Mouse (Mus musculus) heart, adult 2 months (tissue): ENCODE data around the gene Calm4. TPM values are rescaled to one million over a fixed set of nuclear protein-coding genes. Genes with fewer than 3 reads are reported as not detected.
"Not testable (repeated sequence)": the region's sequence is repeated elsewhere in the genome, so short reads cannot be mapped to it uniquely, and the experiment has no call there.

ENCODE experiments used
- DNase-seq, 2 experiments: peaks; one replicate each; pipeline ENCODE4 v3.0.0; 2021
- H3K27ac ChIP-seq: fragments of 200-600 bp; 2 replicates; pipeline ENCODE4 v1.8.1; 2022
- H3K27me3 ChIP-seq: fragments of 200-500 bp; 2 replicates; pipeline ENCODE4 v1.6.1; 2012; ENCODE audit warnings: mild to moderate bottlenecking, low read length, inconsistent platforms, mixed read lengths; ENCODE audit not compliant: control insufficient read depth, insufficient read depth
- H3K36me3 ChIP-seq: fragments of 200-500 bp; 2 replicates; pipeline ENCODE4 v1.6.1; 2012; ENCODE audit warnings: low read length, inconsistent platforms; ENCODE audit not compliant: control insufficient read depth, insufficient read depth
- H3K4me1 ChIP-seq: fragments of 200-500 bp; 2 replicates; pipeline ENCODE4 v1.6.1; 2011; ENCODE audit warnings: low read length; ENCODE audit not compliant: control insufficient read depth, insufficient read depth
- H3K4me3 ChIP-seq: fragments of 200-600 bp; 2 replicates; pipeline ENCODE4 v1.8.1; 2022
- H3K79me2 ChIP-seq: fragments of 200-500 bp; replicated peaks from 2 replicates; pipeline ENCODE4 v1.6.1; 2012; ENCODE audit warnings: mild to moderate bottlenecking, inconsistent platforms, low read length, moderate library complexity, mixed read lengths; ENCODE audit not compliant: control insufficient read depth, insufficient read depth
- H3K9ac ChIP-seq: fragments of 200-500 bp; 2 replicates; pipeline ENCODE4 v1.6.1; 2012; ENCODE audit warnings: low read depth, mild to moderate bottlenecking, control low read depth, inconsistent platforms, low read length, mixed read lengths
- CTCF ChIP-seq: fragments of 200-600 bp; IDR thresholded peaks from 2 replicates; pipeline ENCODE4 v1.8.1; 2022; ENCODE audit warnings: antibody characterized with exemption, mild to moderate bottlenecking, moderate library complexity
- EP300 ChIP-seq: fragments of 200-500 bp; IDR thresholded peaks from 2 replicates; pipeline ENCODE4 v1.6.1; 2011; ENCODE audit warnings: low read depth, low read length, control low read depth; ENCODE audit not compliant: insufficient read depth
- POLR2A ChIP-seq: fragments of 200-500 bp; IDR thresholded peaks from 2 replicates; pipeline ENCODE4 v1.6.1; 2011; ENCODE audit warnings: mild to moderate bottlenecking, low read depth, low read length, control low read depth; ENCODE audit not compliant: insufficient read depth
- WGBS: fragments of 180-500 bp; shearing (Covaris S2); methylation state at CpG from one replicate; pipeline ENCODE4 v1.1.7; 2018; 5-methylcytosine and 5-hydroxymethylcytosine counted together
- intact Hi-C: fragments of 180-260 bp; cut with DNase I; formaldehyde crosslinking; loops from one replicate; pipeline ENCODE4 v1.15.1; 2025
- polyA plus RNA-seq: library from polyadenylated mRNA; depleted of rRNA; stranded (reverse); fragments of >200 nt; gene quantifications from 2 replicates; pipeline ENCODE4 v1.2.3, GENCODE M21; 2012
- total RNA-seq, 2 experiments: library from RNA; stranded (reverse); gene quantifications; 2 replicates each; pipeline ENCODE4 v1.2.3; 2021

Gene Calm4
- total and polyA plus RNA-seq, 3 experiments = not detected

DNA sequence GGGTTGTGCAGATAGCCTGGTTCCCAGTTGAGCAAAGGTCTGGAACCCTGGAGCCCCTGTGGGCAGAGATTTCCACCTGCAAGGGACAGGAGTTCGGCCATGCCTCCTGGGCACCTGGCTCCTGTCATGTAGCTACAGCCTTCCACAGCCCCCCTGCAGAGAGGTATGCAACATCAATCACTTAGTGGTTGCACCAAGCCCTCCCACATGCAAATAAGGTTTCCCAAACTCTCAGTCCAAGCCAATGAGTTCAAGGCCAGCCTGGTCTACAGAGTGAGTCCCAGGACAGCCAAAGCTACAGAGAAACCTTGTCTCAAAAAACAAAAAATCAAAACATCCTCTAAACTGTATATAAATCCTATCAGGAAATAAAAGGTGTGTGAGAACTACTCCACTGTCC lies 12.8 kb downstream of the Calm4 start:
- intact Hi-C loops = no loop called here

DNA sequence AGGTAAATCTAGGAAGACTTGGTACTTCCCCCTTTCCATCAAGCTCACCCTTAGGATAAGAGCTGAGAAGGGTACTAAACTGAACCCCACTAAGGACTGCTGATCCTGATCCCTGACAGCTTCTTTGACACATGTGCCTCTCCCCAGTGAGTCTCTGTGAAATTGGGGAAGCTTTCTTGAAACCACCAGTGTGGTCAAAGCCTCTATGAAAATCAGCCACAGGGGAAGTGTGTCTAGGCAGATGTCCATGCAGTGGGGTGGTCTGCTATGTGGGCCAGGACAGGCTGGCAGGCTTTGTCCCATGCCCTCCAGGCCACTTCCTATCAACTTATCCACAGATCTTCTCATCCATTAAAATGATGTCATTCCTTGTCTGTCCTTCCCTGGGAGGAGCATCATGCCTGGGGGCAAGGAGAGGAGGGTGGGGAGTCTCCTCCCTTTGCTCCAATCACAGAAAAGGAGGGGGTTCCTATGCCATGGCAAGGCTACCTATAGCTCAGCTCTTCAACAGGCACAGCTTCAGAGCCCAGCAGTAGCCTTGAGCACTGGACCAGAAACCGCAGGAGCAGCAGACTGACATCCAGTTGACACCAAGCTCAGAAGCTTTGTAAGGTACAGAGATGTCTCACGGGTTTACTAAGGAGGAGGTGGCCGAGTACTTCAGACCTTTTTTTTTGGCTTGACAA lies 16.2 kb downstream of the Calm4 start, which contains the start of gene Calm5:
Gene Calm5 (plus strand): TSS at position 526 of the 686 bp plus-strand sequence.
- H3K36me3 ChIP-seq, H3K79me2 ChIP-seq, H3K4me1 ChIP-seq, intact Hi-C loops, H3K27ac ChIP-seq, H3K9ac ChIP-seq, H3K4me3 ChIP-seq, DNase-seq, H3K27me3 ChIP-seq: not testable (repeated sequence)
- WGBS = 75% methylated on average over 3 of the region's 3 CpGs

More for the DNA sequence above, 12.8 kb downstream of the Calm4 start:
- 88% methylated on average over 1 of the region's 1 CpGs for WGBS
- no peak overlapping the region for H3K9ac ChIP-seq
- no peak for DNase-seq
- no peaks in the 10 kb centered on the region for H3K4me1 ChIP-seq
- H3K36me3 ChIP-seq = no peaks in the 10 kb centered on the region
- H3K4me3 ChIP-seq = no peak overlapping the region
- no peaks in the 10 kb centered on the region for H3K27me3 ChIP-seq
- H3K27ac ChIP-seq = no peak overlapping the region
- no peak for TF ChIP-seq EP300
- H3K79me2 ChIP-seq = no peaks in the 10 kb centered on the region

DNA sequence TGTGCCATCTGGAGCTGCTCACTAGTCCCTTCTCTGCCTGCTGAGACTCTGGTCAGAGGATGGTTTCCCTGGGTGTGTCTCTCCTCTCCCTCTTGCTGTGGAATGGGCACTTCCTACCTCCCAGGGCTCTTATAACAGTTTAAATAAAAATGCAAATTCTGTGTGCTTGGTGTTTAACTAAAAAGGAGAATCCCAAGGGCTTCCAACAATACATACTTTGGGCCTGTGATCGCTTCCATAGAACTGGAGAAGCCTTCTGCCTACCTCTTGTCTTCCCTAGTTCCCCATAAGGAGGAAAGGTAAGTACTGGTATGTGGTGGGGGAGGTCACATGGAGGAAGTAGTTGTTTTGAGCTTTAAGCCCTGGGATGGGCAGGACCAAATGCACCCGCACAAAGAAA lies 17.3 kb downstream of the Calm4 start:
- Histone ChIP-seq H3K27ac (no peak overlapping the region), H3K27me3 (no peaks in the 10 kb centered on the region), H3K4me3 (no peak overlapping the region), H3K4me1 (peaks cover 2% of the 10 kb centered on the region; the same call in 1 of the 2 replicates), H3K79me2 (no peaks in the 10 kb centered on the region), H3K9ac (no peak overlapping the region), H3K36me3 (no peaks in the 10 kb centered on the region)
- WGBS = 85% methylated on average over 2 of the region's 2 CpGs
- no peak for TF ChIP-seq EP300
- TF ChIP-seq CTCF = no peak
- TF ChIP-seq POLR2A = no peak
- DNase-seq = no peak
- intact Hi-C loops = no loop called here

DNA sequence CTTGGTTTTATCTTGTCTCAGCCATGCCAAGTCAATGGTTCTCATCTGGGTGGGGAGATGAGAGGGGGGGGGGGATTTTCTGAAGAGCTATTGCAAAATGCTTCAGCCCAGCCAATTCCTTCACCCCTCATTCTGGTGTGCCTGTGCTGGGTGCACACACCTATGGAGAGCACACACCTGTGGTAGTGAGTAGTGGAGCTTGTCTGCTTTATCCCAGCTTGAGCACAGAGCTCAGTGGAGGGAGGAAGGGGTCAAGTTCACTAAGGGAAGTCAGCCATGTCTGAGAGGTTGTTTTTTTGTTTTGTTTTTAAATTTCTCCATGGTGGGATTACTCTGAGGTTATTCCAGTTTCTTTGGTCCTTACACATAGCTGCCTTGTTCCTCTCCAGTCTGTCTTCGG lies 18.7 kb downstream of the Calm4 start:
- Histone ChIP-seq H3K27ac (no peak overlapping the region), H3K4me1 (peaks cover 2% of the 10 kb centered on the region; the same call in 1 of the 2 replicates), H3K27me3 (no peaks in the 10 kb centered on the region), H3K9ac (no peak overlapping the region), H3K36me3 (no peaks in the 10 kb centered on the region), H3K4me3 (no peak overlapping the region), H3K79me2 (no peaks in the 10 kb centered on the region)
- 46% methylated on average over 1 of the region's 1 CpGs for WGBS
- no peak for TF ChIP-seq POLR2A
- TF ChIP-seq CTCF = no peak
- TF ChIP-seq EP300 = no peak
- intact Hi-C loops = no loop called here
- DNase-seq = no peak

DNA sequence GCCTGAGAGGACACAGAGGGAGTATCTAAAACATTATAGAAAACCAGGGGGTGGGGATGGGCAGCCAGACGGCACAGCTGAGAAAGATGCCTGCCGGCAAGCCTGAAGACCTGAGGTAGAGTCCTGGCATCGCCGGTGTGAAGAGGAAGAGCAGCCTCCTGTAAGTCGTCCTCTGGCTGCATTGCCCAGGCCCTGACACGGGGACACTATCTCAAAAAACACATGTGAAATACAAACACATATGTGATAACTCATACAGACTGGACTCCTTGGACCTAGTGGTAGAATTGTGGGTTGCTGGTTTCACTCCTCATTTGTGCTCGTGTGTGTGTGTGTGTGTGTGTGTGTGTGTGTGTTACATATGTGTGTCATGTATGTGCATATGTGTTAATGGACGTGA lies 23.7 kb downstream of the Calm4 start:
- no peak overlapping the region for H3K4me3 ChIP-seq
- DNase-seq = no peak
- 81% methylated on average over 8 of the region's 8 CpGs for WGBS
- H3K9ac ChIP-seq = no peak overlapping the region
- H3K27ac ChIP-seq = no peak overlapping the region
- H3K27me3 ChIP-seq = no peaks in the 10 kb centered on the region
- TF ChIP-seq CTCF (no peak), POLR2A (no peak), EP300 (no peak)
- H3K4me1 ChIP-seq = peaks cover 2% of the 10 kb centered on the region; the same call in 1 of the 2 replicates
- intact Hi-C loops = no loop called here
- no peaks in the 10 kb centered on the region for H3K79me2 ChIP-seq
- no peaks in the 10 kb centered on the region for H3K36me3 ChIP-seq

DNA sequence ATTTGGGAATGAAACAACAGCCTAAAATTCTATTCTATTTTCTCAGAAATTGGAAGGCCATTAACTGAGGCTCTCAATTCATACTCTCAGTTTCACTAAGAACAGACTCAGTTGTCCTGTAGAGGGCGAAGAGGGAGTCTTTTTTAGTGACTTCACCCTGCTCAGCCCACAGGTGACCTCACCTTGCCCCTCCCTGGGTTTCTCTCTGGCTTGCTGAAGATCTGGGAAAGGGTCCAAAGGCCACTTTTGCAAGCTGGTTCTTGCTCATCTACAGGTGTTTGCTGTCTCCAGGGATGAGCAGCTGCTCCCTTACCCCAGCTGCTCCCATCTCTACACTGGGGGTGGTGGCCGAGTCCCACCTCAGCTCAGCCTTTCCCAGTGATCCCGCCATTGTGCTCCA lies 24.8 kb downstream of the Calm4 start:
- intact Hi-C loops = no loop called here
- Histone ChIP-seq H3K9ac (no peak overlapping the region), H3K27me3 (no peaks in the 10 kb centered on the region), H3K79me2 (no peaks in the 10 kb centered on the region), H3K4me3 (no peak overlapping the region), H3K27ac (no peak overlapping the region), H3K4me1 (no peaks in the 10 kb centered on the region), H3K36me3 (no peaks in the 10 kb centered on the region)
- WGBS = 76% methylated on average over 3 of the region's 3 CpGs
- TF ChIP-seq EP300 (no peak), POLR2A (no peak), CTCF (no peak)
- DNase-seq = no peak
